Mouse (Mus musculus) forebrain, postnatal 0 days (tissue): ENCODE measurements around the gene Tmem170b. TPM values are rescaled to one million over a fixed set of nuclear protein-coding genes. Genes with fewer than 3 reads are reported as not detected.

Experiments
- ATAC-seq: fragments of 200-750 bp; cut with Nextera tagmentation; 2 replicates; pipeline ENCODE4 v1.8.0; 2017; ENCODE audit warnings: mild to moderate bottlenecking, moderate library complexity
- DNase-seq: peaks from one replicate; pipeline ENCODE4 v3.0.0-alpha.2; 2015
- H3K27ac ChIP-seq: fragments of 300-500 bp; sonication (generic); 2 replicates; pipeline ENCODE4 v1.5.1; 2014; ENCODE audit warnings: low read depth, mild to moderate bottlenecking, antibody characterized with exemption, low read length, moderate library complexity, mixed read lengths
- H3K27me3 ChIP-seq: fragments of 300-500 bp; sonication (generic); 2 replicates; pipeline ENCODE4 v1.6.1; 2014; ENCODE audit warnings: mild to moderate bottlenecking, low read length, mixed read lengths; ENCODE audit not compliant: insufficient read depth
- H3K36me3 ChIP-seq: fragments of 300-500 bp; sonication (generic); 2 replicates; pipeline ENCODE4 v1.6.1; 2014; ENCODE audit warnings: mild to moderate bottlenecking, moderate library complexity; ENCODE audit not compliant: insufficient read depth
- H3K4me1 ChIP-seq: fragments of 300-500 bp; sonication (generic); 2 replicates; pipeline ENCODE4 v1.6.1; 2014; ENCODE audit warnings: antibody characterized with exemption; ENCODE audit not compliant: insufficient read depth
- H3K4me2 ChIP-seq: fragments of 300-500 bp; sonication (generic); 2 replicates; pipeline ENCODE4 v1.6.1; 2014; ENCODE audit warnings: low read depth, mild to moderate bottlenecking, moderate library complexity
- H3K4me3 ChIP-seq: fragments of 300-500 bp; sonication (generic); 2 replicates; pipeline ENCODE4 v1.5.1; 2014; ENCODE audit warnings: low read depth, low read length, mixed read lengths
- H3K9ac ChIP-seq: fragments of 300-500 bp; sonication (generic); 2 replicates; pipeline ENCODE4 v1.6.1; 2014; ENCODE audit warnings: mild to moderate bottlenecking
- H3K9me3 ChIP-seq: fragments of 300-500 bp; sonication (generic); 2 replicates; pipeline ENCODE4 v1.6.1; 2016; ENCODE audit warnings: low read length
- CTCF ChIP-seq: sonication (generic); IDR thresholded peaks from 2 replicates; pipeline ENCODE4 v1.5.1; 2016; ENCODE audit warnings: antibody characterized with exemption, control low read depth, low read depth
- WGBS: fragments of 180-500 bp; shearing (Covaris S2); extraction: QIAGEN DNeasy Blood & Tissue Kit; methylation state at CpG from one replicate; pipeline ENCODE4 v1.1.7; 2014; 5-methylcytosine and 5-hydroxymethylcytosine counted together
- polyA plus RNA-seq: library from polyadenylated mRNA; unstranded; fragments of >200 nt; fragmentation: Nextera tagmentation; extraction: Ambion mirVana; gene quantifications from 2 replicates; pipeline ENCODE4 v1.2.1, GENCODE M21; 2015
- total RNA-seq: library from RNA; depleted of rRNA; stranded (reverse); fragments of >200 nt; gene quantifications from 2 replicates; pipeline ENCODE4 v1.2.3, GENCODE M21; 2014

Tmem170b gene
- total and polyA plus RNA-seq, 2 experiments from 2014 or later = 33.7 to 35.6 TPM

DNA sequence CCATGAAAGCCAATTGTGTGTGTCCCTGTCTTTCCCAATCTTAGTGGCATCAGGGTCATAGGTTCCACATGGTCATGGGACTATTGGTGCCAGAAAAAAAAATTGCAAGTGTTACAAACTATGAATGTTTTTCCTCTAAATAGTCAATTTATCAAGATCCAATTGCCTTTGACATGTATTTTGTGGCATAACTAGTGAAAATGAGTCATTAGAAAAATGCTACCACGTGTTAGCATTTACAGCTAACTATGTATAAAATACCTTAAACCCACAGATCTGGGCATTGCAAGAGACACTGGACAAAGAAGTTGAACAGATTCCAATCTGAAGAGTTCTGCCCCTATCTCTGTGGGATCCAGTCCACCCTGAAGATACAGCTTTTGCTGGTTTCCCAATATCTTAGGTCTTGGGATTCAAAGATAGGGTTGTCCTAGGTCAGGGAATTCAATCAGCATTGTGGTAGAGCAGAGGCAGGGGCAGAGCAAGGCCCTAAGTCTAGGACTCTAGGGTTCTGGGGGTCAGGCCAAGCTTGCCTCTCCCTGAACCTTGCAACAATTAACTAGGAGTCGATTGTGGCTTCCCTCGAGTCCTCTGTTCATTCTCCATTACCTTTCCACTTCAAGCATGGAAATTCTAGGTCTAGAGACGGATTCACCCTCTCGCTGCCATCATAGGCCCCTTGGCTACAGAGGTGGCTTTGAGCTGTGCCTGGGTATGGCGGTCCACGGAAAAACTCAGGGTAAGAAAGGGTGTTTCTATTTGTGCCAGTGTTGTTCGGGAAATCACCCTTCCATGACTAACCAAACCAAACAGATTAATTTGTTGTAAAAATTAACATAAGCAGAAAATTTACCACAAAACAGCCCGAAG lies 70.5 kb downstream of the Tmem170b start:
- no peaks in the 10 kb centered on the region for H3K27me3 ChIP-seq

DNA sequence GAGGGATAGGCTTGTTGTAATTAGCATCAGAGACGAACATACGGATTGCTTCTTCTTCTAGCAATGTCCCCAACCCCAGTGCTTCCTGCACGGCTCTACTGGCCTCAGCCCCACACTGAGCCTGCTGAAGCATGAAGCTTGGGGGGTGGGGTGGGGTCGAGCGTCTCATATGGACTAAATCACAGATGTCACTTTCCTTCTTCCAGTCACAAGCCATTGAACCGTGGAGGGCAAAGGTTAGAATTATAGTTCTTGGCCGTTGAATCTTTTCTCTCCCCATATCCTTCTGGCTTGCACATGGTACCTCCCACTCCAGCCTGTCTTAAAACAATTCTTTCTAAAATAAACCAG lies 71.1 kb downstream of the Tmem170b start:
- Histone ChIP-seq H3K9me3 (no peaks in the 10 kb centered on the region), H3K27me3 (no peaks in the 10 kb centered on the region), H3K4me1 (no peaks in the 10 kb centered on the region), H3K9ac (no peak overlapping the region), H3K4me3 (no peak overlapping the region), H3K36me3 (no peaks in the 10 kb centered on the region), H3K4me2 (no peak overlapping the region), H3K27ac (no peak overlapping the region)
- DNase-seq (no peak), ATAC-seq (no peak)
- TF ChIP-seq CTCF = no peak
- WGBS = 63% methylated on average over 7 of the region's 7 CpGs

More for the DNA sequence above, 70.5 kb downstream of the Tmem170b start:
- ATAC-seq (no peak), DNase-seq (no peak)
- no peak for TF ChIP-seq CTCF
- Histone ChIP-seq H3K9me3 (no peaks in the 10 kb centered on the region), H3K27ac (no peak overlapping the region), H3K4me1 (no peaks in the 10 kb centered on the region), H3K36me3 (no peaks in the 10 kb centered on the region), H3K4me2 (no peak overlapping the region), H3K9ac (no peak overlapping the region), H3K4me3 (no peak overlapping the region)
- WGBS = 87% methylated on average over 9 of the region's 9 CpGs

- Histone ChIP-seq H3K4me3 (no peak overlapping the region), H3K4me1 (no peaks in the 10 kb centered on the region), H3K4me2 (no peak overlapping the region), H3K9ac (no peak overlapping the region), H3K9me3 (no peaks in the 10 kb centered on the region), H3K27ac (no peak overlapping the region), H3K27me3 (no peaks in the 10 kb centered on the region), H3K36me3 (no peaks in the 10 kb centered on the region)
- ATAC-seq (no peak), DNase-seq (no peak)
- no peak for TF ChIP-seq CTCF
- 80% methylated on average over 12 of the region's 12 CpGs for WGBS
Measured at GRCm38 (mm10) chr13:41680854-41681549, 75.3 kb downstream of the Tmem170b start.

DNA sequence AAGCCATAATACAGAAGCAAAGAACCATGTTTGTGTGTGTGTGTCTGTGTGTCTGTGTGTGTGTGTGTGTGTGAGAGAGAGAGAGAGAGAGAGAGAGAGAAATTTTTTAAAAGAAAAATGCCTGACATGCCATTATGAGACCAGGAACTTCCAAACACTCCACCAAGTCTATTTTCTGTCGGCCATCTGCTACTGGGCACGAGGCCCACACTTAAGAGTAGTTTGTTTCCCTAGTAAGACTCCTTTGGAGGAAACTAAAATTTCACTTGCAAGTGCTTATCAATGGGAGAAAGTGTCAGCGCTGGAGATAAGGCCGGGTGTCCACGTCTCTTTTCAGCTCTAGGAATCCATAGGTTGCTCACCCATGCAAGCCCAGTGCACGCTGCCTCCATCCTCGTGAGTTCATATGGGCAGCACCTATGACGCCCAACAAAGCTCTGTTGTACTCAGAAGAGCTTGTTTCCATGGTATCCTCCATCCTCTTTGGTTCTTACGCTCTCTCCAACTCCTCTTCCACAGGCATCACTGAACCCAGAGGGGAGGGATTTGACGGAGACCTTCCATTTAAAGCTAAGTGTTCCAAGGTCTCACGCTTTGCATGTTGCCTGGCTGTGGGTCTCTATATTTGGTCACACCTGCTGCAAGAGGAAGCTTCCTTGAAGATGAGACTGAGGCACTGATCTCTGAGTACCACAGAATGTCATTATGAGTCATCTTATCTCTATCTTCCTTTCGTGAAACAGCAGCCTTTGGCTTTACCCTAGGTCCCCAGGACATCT lies 76.8 kb downstream of the Tmem170b start:
- no peaks in the 10 kb centered on the region for H3K27me3 ChIP-seq
- no peaks in the 10 kb centered on the region for H3K9me3 ChIP-seq
- H3K9ac ChIP-seq = no peak overlapping the region
- peak overlapping the region; percentile 54 for H3K27ac ChIP-seq
- ATAC-seq (peak; percentile 83), DNase-seq (peak; percentile 80)
- H3K36me3 ChIP-seq = no peaks in the 10 kb centered on the region
- H3K4me3 ChIP-seq = no peak overlapping the region
- no peaks in the 10 kb centered on the region for H3K4me1 ChIP-seq
- no peak for TF ChIP-seq CTCF
- 72% methylated on average over 12 of the region's 12 CpGs for WGBS
- no peak overlapping the region for H3K4me2 ChIP-seq

GRCm38 (mm10) chr13:41683356-41684012 lies 77.8 kb downstream of the Tmem170b start:
- ATAC-seq (no peak), DNase-seq (no peak)
- Histone ChIP-seq H3K9me3 (no peaks in the 10 kb centered on the region), H3K27me3 (no peaks in the 10 kb centered on the region), H3K4me3 (no peak overlapping the region), H3K4me2 (no peak overlapping the region), H3K9ac (no peak overlapping the region), H3K36me3 (no peaks in the 10 kb centered on the region), H3K27ac (no peak overlapping the region), H3K4me1 (no peaks in the 10 kb centered on the region)
- whole genome bisulfite sequencing = 85% methylated on average over 11 of the region's 11 CpGs
- peak; percentile 35; the same call in 1 of the 2 replicates for TF ChIP-seq CTCF

GRCm38 (mm10) chr13:41685499-41685898 lies 79.8 kb downstream of the Tmem170b start:
- Histone ChIP-seq H3K4me3 (no peak overlapping the region), H3K4me1 (no peaks in the 10 kb centered on the region), H3K9me3 (no peaks in the 10 kb centered on the region), H3K9ac (no peak overlapping the region), H3K36me3 (no peaks in the 10 kb centered on the region), H3K27ac (no peak overlapping the region), H3K27me3 (no peaks in the 10 kb centered on the region), H3K4me2 (no peak overlapping the region)
- TF ChIP-seq CTCF = no peak
- no peak for ATAC-seq
- DNase-seq = no peak
- 90% methylated on average over 11 of the region's 11 CpGs for WGBS
